Mouse (Mus musculus) liver, adult 2 months (tissue): ENCODE results near the gene Phactr3. TPM values are rescaled to one million over a fixed set of nuclear protein-coding genes. Genes with fewer than 3 reads are reported as not detected.

ENCODE experiments used
- DNase-seq: peaks from one replicate; pipeline ENCODE4 v3.0.0-alpha.2; 2011; ENCODE audit warnings: low read depth, low spot score; ENCODE audit errors: extremely low read depth
- H3K27ac ChIP-seq: fragments of 200-500 bp; replicated peaks from 2 replicates; pipeline ENCODE4 v1.5.1; 2012; ENCODE audit warnings: low read depth, mild to moderate bottlenecking, control low read depth, inconsistent platforms, low read length; ENCODE audit not compliant: insufficient read depth
- H3K27me3 ChIP-seq: fragments of 200-500 bp; 2 replicates; pipeline ENCODE4 v1.6.1; 2012; ENCODE audit warnings: mild to moderate bottlenecking, moderate library complexity, low read length, inconsistent platforms; ENCODE audit not compliant: control insufficient read depth, insufficient read depth
- H3K36me3 ChIP-seq: fragments of 200-500 bp; 2 replicates; pipeline ENCODE4 v1.6.1; 2012; ENCODE audit warnings: low read length, inconsistent platforms; ENCODE audit not compliant: control insufficient read depth, insufficient read depth
- H3K4me1 ChIP-seq: fragments of 200-500 bp; 2 replicates; pipeline ENCODE4 v1.6.1; 2011; ENCODE audit warnings: low read length; ENCODE audit not compliant: control insufficient read depth, insufficient read depth
- H3K4me3 ChIP-seq: fragments of 200-500 bp; 2 replicates; pipeline ENCODE4 v1.5.1; 2011; ENCODE audit warnings: low read depth, mild to moderate bottlenecking, control low read depth, low read length, moderate library complexity; ENCODE audit not compliant: insufficient read depth
- H3K79me2 ChIP-seq: fragments of 200-500 bp; 2 replicates; pipeline ENCODE4 v1.6.1; 2012; ENCODE audit warnings: inconsistent platforms, mild to moderate bottlenecking, low read length, moderate library complexity; ENCODE audit not compliant: control insufficient read depth, insufficient read depth
- H3K9ac ChIP-seq: fragments of 200-500 bp; 2 replicates; pipeline ENCODE4 v1.6.1; 2012; ENCODE audit warnings: low read depth, mild to moderate bottlenecking, control low read depth, inconsistent platforms, low read length
- CTCF ChIP-seq: fragments of 200-500 bp; IDR thresholded peaks from 2 replicates; pipeline ENCODE4 v1.5.1; 2011; ENCODE audit warnings: low read depth, low read length, control low read depth
- POLR2A ChIP-seq: fragments of 200-500 bp; IDR thresholded peaks from 2 replicates; pipeline ENCODE4 v1.6.1; 2011; ENCODE audit warnings: low read length, control low read depth; ENCODE audit not compliant: insufficient read depth; ENCODE audit errors: extremely low read depth
- WGBS: fragments of 180-500 bp; shearing (Covaris S2); methylation state at CpG from one replicate; pipeline ENCODE4 v1.1.7; 2018; 5-methylcytosine and 5-hydroxymethylcytosine counted together
- polyA plus RNA-seq: library from polyadenylated mRNA; depleted of rRNA; stranded (reverse); fragments of >200 nt; gene quantifications from 2 replicates; pipeline ENCODE4 v1.2.3, GENCODE M21; 2012
- total RNA-seq: library from RNA; depleted of rRNA; stranded (reverse); fragments of >200 nt; gene quantifications from 2 replicates; pipeline ENCODE4 v1.2.3, GENCODE M21; 2014

Phactr3 gene
- total and polyA plus RNA-seq, 2 experiments: not detected

DNA sequence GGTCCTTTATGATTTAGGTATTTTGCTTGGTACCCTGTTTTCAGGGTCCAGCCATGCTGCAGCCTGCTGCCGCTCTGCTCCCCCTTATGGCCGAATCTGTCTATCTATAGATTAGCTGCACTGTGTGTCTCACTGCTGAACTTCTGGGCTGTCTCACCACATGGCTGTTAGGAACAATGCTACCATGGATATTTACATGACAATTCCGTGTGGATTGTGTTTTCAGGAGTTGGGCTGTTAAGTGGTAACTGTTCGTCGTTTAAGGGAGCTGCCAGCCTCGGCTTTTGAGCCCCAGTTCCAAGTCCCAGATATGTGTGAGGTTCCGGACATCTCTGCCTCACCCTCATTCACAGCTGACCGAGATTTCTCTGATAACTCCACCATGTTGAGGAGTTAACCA lies 122.1 kb downstream of the Phactr3 start:
- Histone ChIP-seq H3K4me3 (no peak overlapping the region), H3K4me1 (no peaks in the 10 kb centered on the region), H3K9ac (no peak overlapping the region), H3K27me3 (no peaks in the 10 kb centered on the region; the same call in 1 of the 2 replicates), H3K36me3 (no peaks in the 10 kb centered on the region), H3K79me2 (no peaks in the 10 kb centered on the region), H3K27ac (no peak overlapping the region)
- no peak for TF ChIP-seq POLR2A
- no peak for TF ChIP-seq CTCF
- DNase-seq: no peak
- 72% methylated on average over 8 of the region's 8 CpGs for WGBS

DNA sequence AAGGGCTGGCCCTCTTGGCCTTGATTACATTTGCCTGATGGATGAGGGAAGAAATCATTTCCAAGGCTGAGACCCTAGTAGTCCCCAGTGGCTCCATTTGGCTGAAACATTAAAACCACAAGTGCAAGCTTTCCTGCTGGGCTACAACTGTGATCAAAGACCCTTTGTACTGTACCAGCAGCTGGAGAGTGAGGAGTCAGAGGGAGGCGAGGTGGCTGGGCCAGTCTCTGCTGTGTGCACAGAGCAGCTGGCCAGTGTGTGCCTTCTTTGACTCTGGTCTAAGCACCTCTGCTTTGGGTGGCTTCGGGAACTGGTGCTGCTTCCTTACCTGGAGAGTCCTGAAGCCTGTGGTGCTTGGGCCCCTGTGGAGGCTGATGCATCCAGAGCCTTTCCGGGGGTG lies 122.6 kb downstream of the Phactr3 start:
- Histone ChIP-seq H3K4me1 (no peaks in the 10 kb centered on the region), H3K9ac (no peak overlapping the region), H3K27ac (no peak overlapping the region), H3K36me3 (no peaks in the 10 kb centered on the region), H3K79me2 (no peaks in the 10 kb centered on the region), H3K27me3 (no peaks in the 10 kb centered on the region; the same call in 1 of the 2 replicates), H3K4me3 (no peak overlapping the region)
- 55% methylated on average over 3 of the region's 3 CpGs for WGBS
- no peak for DNase-seq
- no peak for TF ChIP-seq CTCF
- no peak for TF ChIP-seq POLR2A

DNA sequence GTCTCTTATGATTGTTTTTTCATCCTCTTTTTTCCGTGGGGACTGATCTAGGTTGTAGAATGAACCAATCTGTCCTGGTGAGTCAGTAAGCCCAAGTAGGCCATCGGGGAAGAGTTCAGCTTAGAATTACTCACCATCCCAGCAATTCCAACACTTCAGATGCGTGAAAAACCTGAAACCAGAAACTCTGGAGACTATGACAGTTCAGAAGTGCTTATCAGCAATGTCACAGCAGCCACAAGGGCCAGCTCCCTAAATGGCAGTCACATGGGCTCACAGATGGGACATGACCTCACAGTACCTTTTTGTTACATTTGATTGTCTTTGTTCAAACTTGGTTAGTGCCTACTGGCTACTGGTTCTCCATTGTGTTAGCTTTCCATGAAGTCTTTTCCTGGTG lies 124.2 kb downstream of the Phactr3 start:
- Histone ChIP-seq H3K9ac (no peak overlapping the region), H3K36me3 (no peaks in the 10 kb centered on the region), H3K4me3 (no peak overlapping the region), H3K79me2 (no peaks in the 10 kb centered on the region), H3K27me3 (no peaks in the 10 kb centered on the region; the same call in 1 of the 2 replicates), H3K27ac (no peak overlapping the region), H3K4me1 (no peaks in the 10 kb centered on the region)
- WGBS: 61% methylated on average over 3 of the region's 3 CpGs
- DNase-seq: no peak
- TF ChIP-seq POLR2A: no peak
- no peak for TF ChIP-seq CTCF

DNA sequence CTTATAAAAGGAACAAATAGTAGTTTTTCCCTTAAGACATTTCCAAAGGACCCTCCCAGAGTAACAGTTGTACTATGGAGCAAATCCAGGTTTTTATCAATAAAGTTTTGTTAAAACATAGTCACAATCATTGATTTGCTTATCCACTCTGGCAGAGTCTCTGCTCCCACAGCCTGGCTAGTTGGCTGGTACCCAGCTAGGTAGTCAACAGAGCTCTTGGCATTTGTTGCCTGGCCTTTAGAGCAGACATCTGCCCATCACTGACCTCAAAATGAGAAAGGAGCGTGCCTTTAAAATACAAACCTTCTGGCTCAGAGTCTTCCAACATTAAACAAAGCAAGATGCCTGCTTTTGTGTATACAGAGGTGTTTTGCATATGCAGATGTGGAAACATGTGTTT lies 126.1 kb downstream of the Phactr3 start:
- Histone ChIP-seq H3K79me2 (no peaks in the 10 kb centered on the region), H3K27me3 (no peaks in the 10 kb centered on the region; the same call in 1 of the 2 replicates), H3K27ac (no peak overlapping the region), H3K4me3 (no peak overlapping the region), H3K9ac (no peak overlapping the region), H3K4me1 (no peaks in the 10 kb centered on the region), H3K36me3 (no peaks in the 10 kb centered on the region)
- no peak for TF ChIP-seq CTCF
- no peak for TF ChIP-seq POLR2A
- no peak for DNase-seq
- 38% methylated on average over 1 of the region's 1 CpGs for WGBS

DNA sequence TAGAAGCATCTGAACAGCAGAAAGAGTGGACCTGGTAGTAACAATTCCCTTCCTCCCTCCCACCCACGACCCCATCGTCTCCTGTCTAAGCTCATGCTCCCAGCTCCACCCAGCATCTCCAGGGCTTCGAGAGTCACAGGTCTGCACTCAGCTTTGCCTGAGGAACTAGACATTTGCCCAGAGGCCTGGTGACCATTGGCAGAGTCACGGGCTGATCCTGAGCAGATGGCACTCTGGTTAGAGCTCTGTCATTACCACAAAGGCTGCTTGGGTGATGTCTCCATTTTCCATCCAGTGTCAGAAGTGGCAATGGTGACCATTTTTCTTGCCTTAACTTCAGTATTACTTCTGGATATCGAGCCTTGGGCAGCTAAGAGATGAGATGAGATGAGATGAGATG lies 127.1 kb downstream of the Phactr3 start:
- Histone ChIP-seq H3K27me3 (no peaks in the 10 kb centered on the region; the same call in 1 of the 2 replicates), H3K79me2 (no peaks in the 10 kb centered on the region)
- 72% methylated on average over 5 of the region's 5 CpGs for WGBS

DNA sequence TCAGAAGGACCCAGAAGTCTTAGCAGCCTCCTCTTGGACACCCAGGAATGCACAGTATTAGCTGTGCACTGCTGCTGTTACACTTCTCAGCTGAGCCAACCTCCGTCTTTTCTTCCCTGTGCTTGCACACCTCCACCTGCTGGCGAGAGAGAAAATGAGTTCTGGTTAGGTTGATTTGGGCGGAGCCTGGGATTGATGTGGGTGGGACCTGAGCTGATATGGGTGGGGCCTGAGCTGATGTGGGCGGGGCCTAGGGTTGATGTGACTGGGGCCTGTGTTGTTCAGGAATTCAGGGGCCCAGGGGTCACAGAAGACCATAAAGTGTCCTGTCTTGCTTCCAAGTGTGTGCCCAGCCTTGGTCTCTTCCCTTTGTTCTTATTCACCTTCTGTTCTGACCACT lies 128.0 kb downstream of the Phactr3 start:
- DNase-seq: no peak

More for the DNA sequence above, 127.1 kb downstream of the Phactr3 start:
- Histone ChIP-seq H3K9ac (no peak overlapping the region), H3K4me1 (no peaks in the 10 kb centered on the region), H3K36me3 (no peaks in the 10 kb centered on the region), H3K27ac (no peak overlapping the region), H3K4me3 (no peak overlapping the region)
- no peak for DNase-seq
- TF ChIP-seq POLR2A: no peak
- TF ChIP-seq CTCF: no peak

More for the DNA sequence above, 128.0 kb downstream of the Phactr3 start:
- no peak overlapping the region for H3K27ac ChIP-seq
- H3K4me1 ChIP-seq: no peaks in the 10 kb centered on the region
- H3K27me3 ChIP-seq: no peaks in the 10 kb centered on the region; the same call in 1 of the 2 replicates
- H3K79me2 ChIP-seq: no peaks in the 10 kb centered on the region
- TF ChIP-seq CTCF: no peak
- no peak for TF ChIP-seq POLR2A
- H3K36me3 ChIP-seq: no peaks in the 10 kb centered on the region
- H3K4me3 ChIP-seq: no peak overlapping the region
- H3K9ac ChIP-seq: no peak overlapping the region
- 40% methylated on average over 4 of the region's 4 CpGs for WGBS
